Mouse (Mus musculus) hindbrain, embryonic 12.5 days (tissue): ENCODE results near the gene Prdm15. TPM values are rescaled to one million over a fixed set of nuclear protein-coding genes. Genes with fewer than 3 reads are reported as not detected.

Experiments used
- ATAC-seq: fragments of 200-750 bp; cut with Nextera tagmentation; 2 replicates; pipeline ENCODE4 v1.8.0; 2017; ENCODE audit warnings: moderate TSS enrichment; ENCODE audit not compliant: low FRiP score
- H3K27ac ChIP-seq: fragments of 300-500 bp; sonication (generic); 2 replicates; pipeline ENCODE4 v1.5.1; 2016; ENCODE audit warnings: mild to moderate bottlenecking
- H3K27me3 ChIP-seq: fragments of 300-500 bp; sonication (generic); 2 replicates; pipeline ENCODE4 v1.6.1; 2016; ENCODE audit warnings: mild to moderate bottlenecking
- H3K36me3 ChIP-seq: fragments of 300-500 bp; sonication (generic); 2 replicates; pipeline ENCODE4 v1.6.1; 2016; ENCODE audit warnings: mild to moderate bottlenecking
- H3K4me1 ChIP-seq: fragments of 300-500 bp; sonication (generic); 2 replicates; pipeline ENCODE4 v1.6.1; 2016
- H3K4me2 ChIP-seq: fragments of 300-500 bp; sonication (generic); replicated peaks from 2 replicates; pipeline ENCODE4 v1.6.1; 2016; ENCODE audit warnings: mild to moderate bottlenecking
- H3K4me3 ChIP-seq: fragments of 300-500 bp; sonication (generic); 2 replicates; pipeline ENCODE4 v1.5.1; 2016; ENCODE audit warnings: mild to moderate bottlenecking
- H3K9ac ChIP-seq: fragments of 300-500 bp; sonication (generic); 2 replicates; pipeline ENCODE4 v1.6.1; 2016; ENCODE audit warnings: mild to moderate bottlenecking, moderate library complexity
- H3K9me3 ChIP-seq: fragments of 300-500 bp; sonication (generic); replicated peaks from 2 replicates; pipeline ENCODE4 v1.6.1; 2016; ENCODE audit warnings: mild to moderate bottlenecking
- WGBS: fragments of 180-500 bp; shearing (Covaris S2); methylation state at CpG from one replicate; pipeline ENCODE4 v1.1.7; 2016; 5-methylcytosine and 5-hydroxymethylcytosine counted together
- polyA plus RNA-seq: library from polyadenylated mRNA; unstranded; fragments of >200 nt; fragmentation: Nextera tagmentation; extraction: Ambion mirVana; gene quantifications from 2 replicates; pipeline ENCODE4 v1.2.1, GENCODE M21; 2016

Gene Prdm15
- polyA plus RNA-seq, 1 experiment from 2014 or later, result 15.3 TPM

GRCm38 (mm10) chr16:97808881-97809280, 42.8 kb downstream of the Prdm15 start:
- H3K4me2 ChIP-seq, result no peak overlapping the region
- H3K27me3 ChIP-seq, result no peaks in the 10 kb centered on the region
- no peak overlapping the region for H3K4me3 ChIP-seq
- peaks cover 94% of the 10 kb centered on the region for H3K36me3 ChIP-seq
- no peaks in the 10 kb centered on the region for H3K4me1 ChIP-seq
- ATAC-seq, result no peak
- H3K9me3 ChIP-seq, result no peaks in the 10 kb centered on the region
- 93% methylated on average over 3 of the region's 3 CpGs for WGBS
- H3K9ac ChIP-seq, result no peak overlapping the region
- no peak overlapping the region for H3K27ac ChIP-seq

GRCm38 (mm10) chr16:97805646-97806045, 46.0 kb downstream of the Prdm15 start:
- 93% methylated on average over 3 of the region's 3 CpGs for WGBS
- no peaks in the 10 kb centered on the region for H3K9me3 ChIP-seq
- no peaks in the 10 kb centered on the region for H3K27me3 ChIP-seq
- H3K4me3 ChIP-seq, result no peak overlapping the region
- no peak for ATAC-seq
- no peak overlapping the region for H3K27ac ChIP-seq
- no peak overlapping the region for H3K4me2 ChIP-seq
- H3K4me1 ChIP-seq, result no peaks in the 10 kb centered on the region
- peaks cover 79% of the 10 kb centered on the region for H3K36me3 ChIP-seq
- H3K9ac ChIP-seq, result no peak overlapping the region

GRCm38 (mm10) chr16:97804680-97805547, 46.7 kb downstream of the Prdm15 start:
- Histone ChIP-seq H3K4me3 (no peak overlapping the region), H3K36me3 (peaks cover 78% of the 10 kb centered on the region), H3K27ac (no peak overlapping the region), H3K4me2 (no peak overlapping the region), H3K4me1 (no peaks in the 10 kb centered on the region), H3K9me3 (no peaks in the 10 kb centered on the region), H3K27me3 (no peaks in the 10 kb centered on the region), H3K9ac (no peak overlapping the region)
- peak; percentile 16; the same call in 1 of the 2 replicates for ATAC-seq
- 80% methylated on average over 7 of the region's 7 CpGs for WGBS

GRCm38 (mm10) chr16:97797950-97798869, 53.4 kb downstream of the Prdm15 start:
- peaks cover 82% of the 10 kb centered on the region for H3K36me3 ChIP-seq
- no peak overlapping the region for H3K4me3 ChIP-seq
- H3K4me1 ChIP-seq, result no peaks in the 10 kb centered on the region
- no peak overlapping the region for H3K27ac ChIP-seq
- no peak for ATAC-seq
- no peaks in the 10 kb centered on the region for H3K9me3 ChIP-seq
- WGBS, result 92% methylated on average over 7 of the region's 7 CpGs
- no peak overlapping the region for H3K9ac ChIP-seq
- H3K4me2 ChIP-seq, result no peak overlapping the region
- no peaks in the 10 kb centered on the region for H3K27me3 ChIP-seq

- Histone ChIP-seq H3K4me1 (no peaks in the 10 kb centered on the region), H3K27me3 (no peaks in the 10 kb centered on the region), H3K27ac (no peak overlapping the region), H3K9ac (no peak overlapping the region), H3K36me3 (peaks cover 87% of the 10 kb centered on the region), H3K9me3 (no peaks in the 10 kb centered on the region), H3K4me2 (no peak overlapping the region), H3K4me3 (no peak overlapping the region)
- no peak for ATAC-seq
- 92% methylated on average over 3 of the region's 3 CpGs for WGBS
Observed at GRCm38 (mm10) chr16:97797212-97797611, 54.4 kb downstream of the Prdm15 start.

- WGBS, result 93% methylated on average over 6 of the region's 6 CpGs
- no peak for ATAC-seq
- Histone ChIP-seq H3K4me1 (no peaks in the 10 kb centered on the region), H3K27ac (no peak overlapping the region), H3K9me3 (no peaks in the 10 kb centered on the region), H3K27me3 (no peaks in the 10 kb centered on the region), H3K4me3 (no peak overlapping the region), H3K4me2 (no peak overlapping the region), H3K9ac (no peak overlapping the region), H3K36me3 (peaks cover 73% of the 10 kb centered on the region)
Observed at GRCm38 (mm10) chr16:97794256-97794655, 57.4 kb downstream of the Prdm15 start.

- H3K27me3 ChIP-seq, result no peaks in the 10 kb centered on the region
- 87% methylated on average over 5 of the region's 5 CpGs for WGBS
- ATAC-seq, result no peak
Observed at GRCm38 (mm10) chr16:97783057-97783456, 68.6 kb downstream of the Prdm15 start.

GRCm38 (mm10) chr16:97778353-97779025, 73.2 kb downstream of the Prdm15 start:
- H3K9me3 ChIP-seq, result 0 out of 2 replicates have a peak, but pooled peaks cover 4% of the 10 kb centered on the region
- H3K27ac ChIP-seq, result no peak overlapping the region
- H3K36me3 ChIP-seq, result no peaks in the 10 kb centered on the region
- H3K9ac ChIP-seq, result no peak overlapping the region
- peak overlapping the region; percentile 32 for H3K4me2 ChIP-seq
- 0 out of 2 replicates have a peak, but pooled peaks have one; percentile 63 for ATAC-seq
- H3K4me3 ChIP-seq, result no peak overlapping the region
- no peaks in the 10 kb centered on the region for H3K27me3 ChIP-seq
- H3K4me1 ChIP-seq, result peaks cover 3% of the 10 kb centered on the region; the same call in 1 of the 2 replicates
- 33% methylated on average over 15 of the region's 15 CpGs for WGBS

More at GRCm38 (mm10) chr16:97783057-97783456, 68.6 kb downstream of the Prdm15 start:
- no peak overlapping the region for H3K9ac ChIP-seq
- H3K4me1 ChIP-seq, result peaks cover 3% of the 10 kb centered on the region; the same call in 1 of the 2 replicates
- H3K36me3 ChIP-seq, result no peaks in the 10 kb centered on the region
- no peak overlapping the region for H3K27ac ChIP-seq
- no peaks in the 10 kb centered on the region for H3K9me3 ChIP-seq
- H3K4me2 ChIP-seq, result no peak overlapping the region
- H3K4me3 ChIP-seq, result no peak overlapping the region

- Histone ChIP-seq H3K27ac (no peak overlapping the region), H3K9ac (no peak overlapping the region), H3K4me2 (no peak overlapping the region), H3K27me3 (peaks cover 55% of the 10 kb centered on the region), H3K9me3 (no peaks in the 10 kb centered on the region), H3K4me1 (peaks cover 11% of the 10 kb centered on the region), H3K36me3 (no peaks in the 10 kb centered on the region), H3K4me3 (no peak overlapping the region)
- WGBS, result 25% methylated on average over 3 of the region's 3 CpGs
- ATAC-seq, result no peak
Observed at GRCm38 (mm10) chr16:97766501-97766900, 85.1 kb downstream of the Prdm15 start.

- Histone ChIP-seq H3K9ac (no peak overlapping the region), H3K4me1 (peaks cover 11% of the 10 kb centered on the region), H3K4me2 (no peak overlapping the region), H3K27ac (no peak overlapping the region), H3K9me3 (no peaks in the 10 kb centered on the region), H3K4me3 (no peak overlapping the region), H3K27me3 (peaks cover 69% of the 10 kb centered on the region), H3K36me3 (no peaks in the 10 kb centered on the region)
- no peak for ATAC-seq
- 45% methylated on average over 2 of the region's 2 CpGs for WGBS
Observed at GRCm38 (mm10) chr16:97764626-97765025, 87.0 kb downstream of the Prdm15 start.

- H3K4me3 ChIP-seq, result peak overlapping the region; percentile 44
- H3K9ac ChIP-seq, result no peak overlapping the region
- WGBS, result 8% methylated on average over 13 of the region's 13 CpGs
- no peak overlapping the region for H3K27ac ChIP-seq
- ATAC-seq, result no peak
- no peaks in the 10 kb centered on the region for H3K9me3 ChIP-seq
- H3K4me1 ChIP-seq, result peaks cover 11% of the 10 kb centered on the region
- peak overlapping the region; percentile 72 for H3K4me2 ChIP-seq
- no peaks in the 10 kb centered on the region for H3K36me3 ChIP-seq
- peaks cover 69% of the 10 kb centered on the region for H3K27me3 ChIP-seq
Observed at GRCm38 (mm10) chr16:97763990-97764340, 87.7 kb downstream of the Prdm15 start.
